Mouse (Mus musculus) thymus, adult 2 months (tissue): Measurements from ENCODE around the gene Myadm.

Experiments
- CTCF ChIP-seq: fragments of 200-500 bp; IDR thresholded peaks from 2 replicates; pipeline ENCODE4 v1.5.1; 2012; ENCODE audit warnings: mild to moderate bottlenecking, control low read depth, low read length, moderate library complexity, borderline replicate concordance; ENCODE audit not compliant: control insufficient read depth, poor library complexity, insufficient read depth; ENCODE audit errors: extremely low read depth
- POLR2A ChIP-seq: fragments of 200-500 bp; IDR thresholded peaks from 2 replicates; pipeline ENCODE4 v1.6.1; 2012; ENCODE audit warnings: mild to moderate bottlenecking, low read length, control low read depth, moderate library complexity; ENCODE audit not compliant: control insufficient read depth, poor library complexity, insufficient read depth; ENCODE audit errors: extremely low read depth

- TF ChIP-seq POLR2A (no peak), CTCF (no peak)
Observed at GRCm38 (mm10) chr7:3301628-3302555, 13.0 kb downstream of the Myadm start.
